Mouse (Mus musculus) c-Kit-positive CD71-negative TER-119-negative erythroid progenitor cells, embryonic 14.5 days (primary cell): ENCODE results near the gene Myo9a.
"Not testable (repeated sequence)": the region's sequence is repeated elsewhere in the genome, so short reads cannot be mapped to it uniquely, and the experiment has no call there.

Experiments
- DNase-seq: peaks from one replicate; pipeline ENCODE4 v3.0.0-alpha.2; 2013; ENCODE audit warnings: low read depth

Myo9a gene

GRCm38 (mm10) chr9:59949511-59949910 is 198.8 kb downstream of the Myo9a start:
- DNase-seq = no peak

- DNase-seq = no peak
These were observed 199.3 kb downstream of the Myo9a start for GRCm38 (mm10) chr9:59949981-59950380.

GRCm38 (mm10) chr9:59951001-59951750 is 200.5 kb downstream of the Myo9a start:
- no peak for DNase-seq

GRCm38 (mm10) chr9:59951943-59952342 is 201.2 kb downstream of the Myo9a start:
- no peak for DNase-seq

GRCm38 (mm10) chr9:59952515-59953070 is 201.9 kb downstream of the Myo9a start:
- no peak for DNase-seq

GRCm38 (mm10) chr9:59953556-59953955 is 202.9 kb downstream of the Myo9a start:
- no peak for DNase-seq

GRCm38 (mm10) chr9:59955199-59955598 is 204.5 kb downstream of the Myo9a start:
- DNase-seq = no peak

GRCm38 (mm10) chr9:59955692-59956091 is 205.0 kb downstream of the Myo9a start:
- no peak for DNase-seq

GRCm38 (mm10) chr9:59956496-59956895 is 205.8 kb downstream of the Myo9a start:
- no peak for DNase-seq

GRCm38 (mm10) chr9:59958115-59958514 is 207.4 kb downstream of the Myo9a start:
- not testable (repeated sequence) for DNase-seq

GRCm38 (mm10) chr9:59959276-59959675 is 208.6 kb downstream of the Myo9a start:
- DNase-seq = peak; percentile 92

- DNase-seq = no peak
These were observed 209.9 kb downstream of the Myo9a start, which contains the start of gene Nr2e3 for GRCm38 (mm10) chr9:59960559-59960958. TSS of gene Nr2e3 (minus strand) at chr9:59960659.

- DNase-seq = no peak
These were observed 210.7 kb downstream of the Myo9a start for GRCm38 (mm10) chr9:59961201-59961955.

- no peak for DNase-seq
These were observed 213.7 kb downstream of the Myo9a start for GRCm38 (mm10) chr9:59964367-59964766.

- no peak for DNase-seq
These were observed 214.3 kb downstream of the Myo9a start for GRCm38 (mm10) chr9:59965046-59965445.

- peak; percentile 44 for DNase-seq
These were observed 218.7 kb downstream of the Myo9a start for GRCm38 (mm10) chr9:59969383-59969782.

- DNase-seq = no peak
These were observed 220.6 kb downstream of the Myo9a start for GRCm38 (mm10) chr9:59971263-59971662.
